Mouse (Mus musculus) heart, adult 2 months (tissue): ENCODE data around the gene Slc10a7. TPM values are rescaled to one million over a fixed set of nuclear protein-coding genes. Genes with fewer than 3 reads are reported as not detected.
A peak's percentile ranks its signal among the peaks of the same experiment; 100 is the strongest.

Experiments
- DNase-seq, 2 experiments: peaks; one replicate each; pipeline ENCODE4 v3.0.0; 2021
- H3K27ac ChIP-seq: fragments of 200-600 bp; 2 replicates; pipeline ENCODE4 v1.8.1; 2022
- H3K27me3 ChIP-seq: fragments of 200-500 bp; 2 replicates; pipeline ENCODE4 v1.6.1; 2012; ENCODE audit warnings: mild to moderate bottlenecking, low read length, inconsistent platforms, mixed read lengths; ENCODE audit not compliant: control insufficient read depth, insufficient read depth
- H3K36me3 ChIP-seq: fragments of 200-500 bp; 2 replicates; pipeline ENCODE4 v1.6.1; 2012; ENCODE audit warnings: low read length, inconsistent platforms; ENCODE audit not compliant: control insufficient read depth, insufficient read depth
- H3K4me1 ChIP-seq: fragments of 200-500 bp; 2 replicates; pipeline ENCODE4 v1.6.1; 2011; ENCODE audit warnings: low read length; ENCODE audit not compliant: control insufficient read depth, insufficient read depth
- H3K4me3 ChIP-seq: fragments of 200-600 bp; 2 replicates; pipeline ENCODE4 v1.8.1; 2022
- H3K79me2 ChIP-seq: fragments of 200-500 bp; replicated peaks from 2 replicates; pipeline ENCODE4 v1.6.1; 2012; ENCODE audit warnings: mild to moderate bottlenecking, inconsistent platforms, low read length, moderate library complexity, mixed read lengths; ENCODE audit not compliant: control insufficient read depth, insufficient read depth
- H3K9ac ChIP-seq: fragments of 200-500 bp; 2 replicates; pipeline ENCODE4 v1.6.1; 2012; ENCODE audit warnings: low read depth, mild to moderate bottlenecking, control low read depth, inconsistent platforms, low read length, mixed read lengths
- CTCF ChIP-seq: fragments of 200-600 bp; IDR thresholded peaks from 2 replicates; pipeline ENCODE4 v1.8.1; 2022; ENCODE audit warnings: antibody characterized with exemption, mild to moderate bottlenecking, moderate library complexity
- EP300 ChIP-seq: fragments of 200-500 bp; IDR thresholded peaks from 2 replicates; pipeline ENCODE4 v1.6.1; 2011; ENCODE audit warnings: low read depth, low read length, control low read depth; ENCODE audit not compliant: insufficient read depth
- POLR2A ChIP-seq: fragments of 200-500 bp; IDR thresholded peaks from 2 replicates; pipeline ENCODE4 v1.6.1; 2011; ENCODE audit warnings: mild to moderate bottlenecking, low read depth, low read length, control low read depth; ENCODE audit not compliant: insufficient read depth
- WGBS: fragments of 180-500 bp; shearing (Covaris S2); methylation state at CpG from one replicate; pipeline ENCODE4 v1.1.7; 2018; 5-methylcytosine and 5-hydroxymethylcytosine counted together
- intact Hi-C: fragments of 180-260 bp; cut with DNase I; formaldehyde crosslinking; loops from one replicate; pipeline ENCODE4 v1.15.1; 2025
- polyA plus RNA-seq: library from polyadenylated mRNA; depleted of rRNA; stranded (reverse); fragments of >200 nt; gene quantifications from 2 replicates; pipeline ENCODE4 v1.2.3, GENCODE M21; 2012
- total RNA-seq, 2 experiments: library from RNA; stranded (reverse); gene quantifications; 2 replicates each; pipeline ENCODE4 v1.2.3; 2021

Gene Slc10a7
- total and polyA plus RNA-seq, 3 experiments = 4.1 to 5.4 (median 4.3) TPM

GRCm38 (mm10) chr8:78630414-78631164 is 121.4 kb downstream of the Slc10a7 start:
- WGBS = 45% methylated on average over 18 of the region's 19 CpGs
- Histone ChIP-seq H3K9ac (no peak overlapping the region), H3K4me3 (no peak overlapping the region), H3K79me2 (no peaks in the 10 kb centered on the region; the same call in 1 of the 2 replicates), H3K27me3 (no peaks in the 10 kb centered on the region), H3K4me1 (peaks cover 10% of the 10 kb centered on the region), H3K27ac (peak overlapping the region; percentile 58), H3K36me3 (no peaks in the 10 kb centered on the region)
- TF ChIP-seq CTCF = no peak
- TF ChIP-seq POLR2A = no peak
- no peak for TF ChIP-seq EP300
- intact Hi-C loops = no loop called here
- peak in 1 of 2 experiments; percentile 38 for DNase-seq

- Histone ChIP-seq H3K9ac (no peak overlapping the region), H3K27me3 (no peaks in the 10 kb centered on the region), H3K4me3 (no peak overlapping the region), H3K27ac (no peak overlapping the region), H3K4me1 (peaks cover 10% of the 10 kb centered on the region), H3K36me3 (no peaks in the 10 kb centered on the region), H3K79me2 (no peaks in the 10 kb centered on the region; the same call in 1 of the 2 replicates)
- 61% methylated on average over 12 of the region's 12 CpGs for WGBS
- TF ChIP-seq POLR2A = no peak
- TF ChIP-seq CTCF = no peak
- TF ChIP-seq EP300 = no peak
- intact Hi-C loops = no loop called here
- no peak for DNase-seq
Observed at GRCm38 (mm10) chr8:78633012-78633411, 123.9 kb downstream of the Slc10a7 start.

- no peak overlapping the region for H3K27ac ChIP-seq
Observed at GRCm38 (mm10) chr8:78634018-78634417, 124.9 kb downstream of the Slc10a7 start.

GRCm38 (mm10) chr8:78634523-78635240 is 125.5 kb downstream of the Slc10a7 start:
- H3K9ac ChIP-seq = no peak overlapping the region
- WGBS = 77% methylated on average over 17 of the region's 17 CpGs
- peaks cover 10% of the 10 kb centered on the region for H3K4me1 ChIP-seq
- H3K27me3 ChIP-seq = no peaks in the 10 kb centered on the region
- TF ChIP-seq EP300 (no peak), POLR2A (no peak), CTCF (no peak)
- no peak for DNase-seq
- intact Hi-C loops = no loop called here
- H3K4me3 ChIP-seq = no peak overlapping the region
- no peaks in the 10 kb centered on the region; the same call in 1 of the 2 replicates for H3K79me2 ChIP-seq
- H3K27ac ChIP-seq = no peak overlapping the region
- H3K36me3 ChIP-seq = no peaks in the 10 kb centered on the region

More at GRCm38 (mm10) chr8:78634018-78634417, 124.9 kb downstream of the Slc10a7 start:
- no peaks in the 10 kb centered on the region; the same call in 1 of the 2 replicates for H3K79me2 ChIP-seq
- no peaks in the 10 kb centered on the region for H3K36me3 ChIP-seq
- H3K27me3 ChIP-seq = no peaks in the 10 kb centered on the region
- TF ChIP-seq CTCF (no peak), EP300 (no peak), POLR2A (no peak)
- peaks cover 10% of the 10 kb centered on the region for H3K4me1 ChIP-seq
- no peak overlapping the region for H3K9ac ChIP-seq
- no peak overlapping the region for H3K4me3 ChIP-seq
- 84% methylated on average over 3 of the region's 3 CpGs for WGBS
- intact Hi-C loops = no loop called here
- no peak for DNase-seq

- no peak for DNase-seq
- Histone ChIP-seq H3K4me3 (no peak overlapping the region), H3K79me2 (no peaks in the 10 kb centered on the region; the same call in 1 of the 2 replicates), H3K27me3 (no peaks in the 10 kb centered on the region), H3K27ac (no peak overlapping the region), H3K4me1 (peaks cover 6% of the 10 kb centered on the region; the same call in 1 of the 2 replicates), H3K36me3 (no peaks in the 10 kb centered on the region), H3K9ac (no peak overlapping the region)
- intact Hi-C loops = no loop called here
- WGBS = 85% methylated on average over 8 of the region's 8 CpGs
- TF ChIP-seq CTCF (no peak), POLR2A (no peak), EP300 (no peak)
Observed at GRCm38 (mm10) chr8:78635241-78635771, 126.2 kb downstream of the Slc10a7 start.

GRCm38 (mm10) chr8:78641919-78642318 is 132.8 kb downstream of the Slc10a7 start:
- 94% methylated on average over 9 of the region's 9 CpGs for WGBS

More at GRCm38 (mm10) chr8:78641919-78642318, 132.8 kb downstream of the Slc10a7 start:
- Histone ChIP-seq H3K27me3 (no peaks in the 10 kb centered on the region), H3K9ac (no peak overlapping the region), H3K36me3 (no peaks in the 10 kb centered on the region), H3K79me2 (no peaks in the 10 kb centered on the region), H3K27ac (no peak overlapping the region), H3K4me1 (no peaks in the 10 kb centered on the region), H3K4me3 (no peak overlapping the region)
- TF ChIP-seq EP300 = no peak
- no peak for TF ChIP-seq POLR2A
- no peak for TF ChIP-seq CTCF
- DNase-seq = no peak
- intact Hi-C loops = loop anchor here (10.0 kb wide), 2 partner anchors 207 to 1017 kb away; partner anchors contain the start of gene Pou4f2
